Mouse (Mus musculus): ENCODE measurements around the gene Scn1b. TPM values are rescaled to one million over a fixed set of nuclear protein-coding genes. Genes with fewer than 3 reads are reported as not detected.

Scn1b gene
- polyA plus RNA-seq, 1 experiment from 2014 or later, result 13.9 TPM

GRCm38 (mm10) chr7:31096892-31097564 is 29.8 kb downstream of the Scn1b start:
- Histone ChIP-seq H3K27ac (no peak overlapping the region), H3K36me3 (ENCODE audit: inconsistent target) (no peaks in the 10 kb centered on the region), H3K4me3 (ENCODE audit: inconsistent target) (no peak overlapping the region), H3K79me2 (ENCODE audit: inconsistent target) (no peaks in the 10 kb centered on the region)
- WGBS (ENCODE audit: missing documents), result 90% methylated on average over 7 of the region's 9 CpGs

- 28% methylated on average over 7 of the region's 12 CpGs for WGBS (ENCODE audit: missing documents)
- Histone ChIP-seq H3K4me3 (ENCODE audit: inconsistent target) (no peak overlapping the region), H3K36me3 (ENCODE audit: inconsistent target) (no peaks in the 10 kb centered on the region), H3K27ac (no peak overlapping the region), H3K79me2 (ENCODE audit: inconsistent target) (no peaks in the 10 kb centered on the region)
These were observed 31.9 kb downstream of the Scn1b start for GRCm38 (mm10) chr7:31094774-31095501.

- Histone ChIP-seq H3K79me2 (ENCODE audit: inconsistent target) (no peaks in the 10 kb centered on the region), H3K27ac (peak overlapping the region; percentile 18), H3K36me3 (ENCODE audit: inconsistent target) (no peaks in the 10 kb centered on the region), H3K4me3 (ENCODE audit: inconsistent target) (no peak overlapping the region)
- 10% methylated on average over 2 of the region's 2 CpGs for WGBS (ENCODE audit: missing documents)
These were observed 37.1 kb downstream of the Scn1b start for GRCm38 (mm10) chr7:31089721-31090120.

- 84% methylated on average over 3 of the region's 3 CpGs for WGBS (ENCODE audit: missing documents)
- no peaks in the 10 kb centered on the region for H3K36me3 ChIP-seq (ENCODE audit: inconsistent target)
- H3K79me2 ChIP-seq (ENCODE audit: inconsistent target), result no peaks in the 10 kb centered on the region
- H3K27ac ChIP-seq, result no peak overlapping the region
- H3K4me3 ChIP-seq (ENCODE audit: inconsistent target), result no peak overlapping the region
These were observed 38.6 kb downstream of the Scn1b start for GRCm38 (mm10) chr7:31088206-31088605.

- Histone ChIP-seq H3K79me2 (ENCODE audit: inconsistent target) (no peaks in the 10 kb centered on the region), H3K36me3 (ENCODE audit: inconsistent target) (no peaks in the 10 kb centered on the region)
- WGBS (ENCODE audit: missing documents), result 4% methylated on average over 2 of the region's 2 CpGs
These were observed 39.5 kb downstream of the Scn1b start for GRCm38 (mm10) chr7:31087262-31087661.

GRCm38 (mm10) chr7:31086175-31086755 is 40.5 kb downstream of the Scn1b start:
- H3K79me2 ChIP-seq (ENCODE audit: inconsistent target), result no peaks in the 10 kb centered on the region
- no peak overlapping the region for H3K4me3 ChIP-seq (ENCODE audit: inconsistent target)
- H3K27ac ChIP-seq, result no peak overlapping the region
- WGBS (ENCODE audit: missing documents), result 95% methylated on average over 9 of the region's 9 CpGs
- no peaks in the 10 kb centered on the region for H3K36me3 ChIP-seq (ENCODE audit: inconsistent target)

More at GRCm38 (mm10) chr7:31087262-31087661, 39.5 kb downstream of the Scn1b start:
- Histone ChIP-seq H3K4me3 (ENCODE audit: inconsistent target) (no peak overlapping the region), H3K27ac (no peak overlapping the region)

- Histone ChIP-seq H3K27ac (no peak overlapping the region), H3K79me2 (ENCODE audit: inconsistent target) (no peaks in the 10 kb centered on the region), H3K36me3 (ENCODE audit: inconsistent target) (no peaks in the 10 kb centered on the region), H3K4me3 (ENCODE audit: inconsistent target) (no peak overlapping the region)
- 66% methylated on average over 3 of the region's 3 CpGs for WGBS (ENCODE audit: missing documents)
These were observed 41.6 kb downstream of the Scn1b start for GRCm38 (mm10) chr7:31085171-31085570.

GRCm38 (mm10) chr7:31084140-31084539 is 42.7 kb downstream of the Scn1b start:
- Histone ChIP-seq H3K36me3 (ENCODE audit: inconsistent target) (no peaks in the 10 kb centered on the region), H3K27ac (no peak overlapping the region), H3K79me2 (ENCODE audit: inconsistent target) (no peaks in the 10 kb centered on the region), H3K4me3 (ENCODE audit: inconsistent target) (no peak overlapping the region)
- WGBS (ENCODE audit: missing documents), result 83% methylated on average over 9 of the region's 9 CpGs

GRCm38 (mm10) chr7:31082831-31083588 is 43.8 kb downstream of the Scn1b start:
- Histone ChIP-seq H3K27ac (no peak overlapping the region), H3K4me3 (ENCODE audit: inconsistent target) (no peak overlapping the region), H3K36me3 (ENCODE audit: inconsistent target) (no peaks in the 10 kb centered on the region), H3K79me2 (ENCODE audit: inconsistent target) (no peaks in the 10 kb centered on the region)
- WGBS (ENCODE audit: missing documents), result 86% methylated on average over 14 of the region's 14 CpGs

- H3K27ac ChIP-seq, result no peak overlapping the region
- H3K36me3 ChIP-seq (ENCODE audit: inconsistent target), result no peaks in the 10 kb centered on the region
- no peak overlapping the region for H3K4me3 ChIP-seq (ENCODE audit: inconsistent target)
- H3K79me2 ChIP-seq (ENCODE audit: inconsistent target), result no peaks in the 10 kb centered on the region
These were observed 44.7 kb downstream of the Scn1b start for GRCm38 (mm10) chr7:31082106-31082505.

- H3K79me2 ChIP-seq (ENCODE audit: inconsistent target), result no peaks in the 10 kb centered on the region
- H3K4me3 ChIP-seq (ENCODE audit: inconsistent target), result no peak overlapping the region
- H3K36me3 ChIP-seq (ENCODE audit: inconsistent target), result no peaks in the 10 kb centered on the region
- 59% methylated on average over 1 of the region's 1 CpGs for WGBS (ENCODE audit: missing documents)
- no peak overlapping the region for H3K27ac ChIP-seq
These were observed 45.7 kb downstream of the Scn1b start for GRCm38 (mm10) chr7:31081106-31081505.

- Histone ChIP-seq H3K36me3 (ENCODE audit: inconsistent target) (no peaks in the 10 kb centered on the region), H3K79me2 (ENCODE audit: inconsistent target) (no peaks in the 10 kb centered on the region), H3K27ac (no peak overlapping the region), H3K4me3 (ENCODE audit: inconsistent target) (no peak overlapping the region)
- WGBS (ENCODE audit: missing documents), result 93% methylated on average over 3 of the region's 3 CpGs
These were observed 46.2 kb downstream of the Scn1b start for GRCm38 (mm10) chr7:31080611-31081010.

- H3K79me2 ChIP-seq (ENCODE audit: inconsistent target), result no peaks in the 10 kb centered on the region
- H3K36me3 ChIP-seq (ENCODE audit: inconsistent target), result no peaks in the 10 kb centered on the region
- no peak overlapping the region for H3K27ac ChIP-seq
- no peak overlapping the region for H3K4me3 ChIP-seq (ENCODE audit: inconsistent target)
- 84% methylated on average over 5 of the region's 8 CpGs for WGBS (ENCODE audit: missing documents)
These were observed 47.1 kb downstream of the Scn1b start for GRCm38 (mm10) chr7:31079670-31080069.

GRCm38 (mm10) chr7:31077885-31078445 is 48.8 kb downstream of the Scn1b start:
- H3K79me2 ChIP-seq (ENCODE audit: inconsistent target), result no peaks in the 10 kb centered on the region
- 36% methylated on average over 5 of the region's 5 CpGs for WGBS (ENCODE audit: missing documents)
- H3K27ac ChIP-seq, result no peak overlapping the region
- H3K36me3 ChIP-seq (ENCODE audit: inconsistent target), result no peaks in the 10 kb centered on the region
- no peak overlapping the region for H3K4me3 ChIP-seq (ENCODE audit: inconsistent target)

All from macrophage (primary cell).